Mouse (Mus musculus): Measurements from ENCODE around the gene Akt1s1.

Akt1s1 gene

DNA sequence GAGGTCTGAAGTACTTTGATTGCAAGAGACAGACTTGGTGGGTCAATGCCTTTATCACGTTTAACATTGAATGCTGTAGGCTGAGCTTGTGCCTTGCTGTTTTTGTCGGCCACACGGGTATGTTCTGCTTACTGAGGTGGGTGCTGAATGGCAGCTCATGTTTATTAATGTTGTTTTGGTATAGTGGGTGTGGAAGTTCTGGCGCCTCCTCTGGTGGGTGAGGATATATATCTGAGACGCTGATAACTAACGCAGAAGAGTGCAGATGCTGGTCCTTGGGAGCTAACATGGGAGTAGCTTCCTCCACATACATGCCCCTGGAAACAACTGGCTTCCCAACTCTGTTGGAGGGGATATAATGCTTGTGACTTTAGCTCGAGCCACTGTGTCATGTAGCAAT is 25.4 kb upstream of the Akt1s1 start:
- in situ Hi-C loops (cut with MboI), result no loop called here

DNA sequence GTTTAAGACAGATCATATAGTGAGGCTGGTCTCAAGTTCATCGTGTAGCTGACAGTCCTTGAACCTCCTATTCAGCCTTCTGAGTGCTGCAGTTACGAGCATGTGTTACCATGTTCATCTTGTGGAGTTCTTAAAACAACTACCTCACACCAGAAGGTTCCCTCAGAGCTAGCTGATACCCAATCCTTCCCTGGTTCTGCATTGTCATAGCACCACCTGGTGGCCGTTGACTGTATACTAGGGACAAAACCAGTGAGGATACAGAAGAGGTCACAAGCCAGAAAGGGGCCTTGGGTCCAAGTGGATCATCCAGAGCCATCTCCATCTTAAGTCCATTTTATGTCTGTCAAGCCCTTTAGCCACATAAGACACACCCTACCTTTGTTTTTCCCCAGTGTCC is 23.9 kb upstream of the Akt1s1 start:
- in situ Hi-C loops (cut with MboI), result no loop called here

DNA sequence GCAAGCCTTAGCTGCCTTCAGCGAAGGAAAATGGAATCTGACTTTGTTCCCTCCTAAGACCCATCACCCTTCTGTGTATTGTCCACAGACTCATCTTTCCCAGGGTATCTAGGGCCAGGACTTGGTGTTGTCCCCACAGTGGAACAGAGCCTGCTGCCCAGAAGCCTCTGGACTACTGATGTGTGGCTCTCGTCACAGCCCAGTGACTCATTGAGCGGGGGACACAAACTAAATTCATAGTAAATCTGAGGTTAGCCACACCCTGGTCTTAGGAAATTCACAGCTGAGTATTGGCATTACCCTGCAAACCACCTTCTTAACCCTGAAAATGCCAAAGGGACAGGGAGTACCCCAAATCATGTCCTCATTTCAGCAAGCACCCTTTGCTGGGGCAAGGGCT is 22.0 kb upstream of the Akt1s1 start:
- in situ Hi-C loops (cut with MboI), result no loop called here

DNA sequence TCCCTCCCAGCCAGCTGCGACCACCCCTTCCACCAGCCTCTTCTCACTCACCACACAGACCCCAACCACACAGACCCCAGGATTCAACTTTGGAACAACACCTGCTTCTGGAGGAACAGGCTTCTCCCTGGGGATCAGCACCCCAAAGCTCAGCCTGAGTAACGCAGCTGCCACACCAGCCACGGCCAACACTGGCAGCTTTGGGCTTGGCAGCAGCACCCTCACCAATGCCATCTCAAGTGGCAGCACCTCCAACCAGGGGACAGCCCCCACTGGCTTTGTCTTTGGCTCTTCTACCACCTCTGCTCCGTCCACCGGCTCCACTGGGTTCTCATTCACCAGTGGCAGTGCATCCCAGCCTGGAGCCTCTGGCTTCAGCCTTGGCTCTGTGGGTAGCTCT is 20.1 kb upstream of the Akt1s1 start:
- in situ Hi-C loops (cut with MboI), result no loop called here

DNA sequence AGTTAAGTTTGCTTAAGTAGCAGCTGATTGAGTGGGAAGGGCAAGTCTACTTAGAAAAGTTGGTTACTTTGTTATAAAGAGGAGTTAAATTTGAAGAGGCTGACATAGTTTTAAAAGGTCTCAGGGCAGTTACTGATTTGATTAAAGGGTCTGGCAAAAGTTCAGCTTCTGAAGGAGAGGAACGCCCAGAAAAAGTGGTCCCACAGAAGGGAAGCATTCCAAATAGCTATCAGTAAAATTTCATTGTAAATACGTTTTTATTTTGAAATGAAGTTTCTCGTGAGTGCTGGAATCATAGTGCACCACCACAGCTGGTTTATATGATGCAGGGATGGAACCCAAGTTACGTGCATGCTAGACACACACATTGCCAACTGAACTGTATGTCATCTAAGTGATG is 16.0 kb upstream of the Akt1s1 start:
- in situ Hi-C loops (cut with MboI), result loop anchor here (10.0 kb wide), 1 partner anchor 108 kb away; no protein-coding TSS in a partner anchor

DNA sequence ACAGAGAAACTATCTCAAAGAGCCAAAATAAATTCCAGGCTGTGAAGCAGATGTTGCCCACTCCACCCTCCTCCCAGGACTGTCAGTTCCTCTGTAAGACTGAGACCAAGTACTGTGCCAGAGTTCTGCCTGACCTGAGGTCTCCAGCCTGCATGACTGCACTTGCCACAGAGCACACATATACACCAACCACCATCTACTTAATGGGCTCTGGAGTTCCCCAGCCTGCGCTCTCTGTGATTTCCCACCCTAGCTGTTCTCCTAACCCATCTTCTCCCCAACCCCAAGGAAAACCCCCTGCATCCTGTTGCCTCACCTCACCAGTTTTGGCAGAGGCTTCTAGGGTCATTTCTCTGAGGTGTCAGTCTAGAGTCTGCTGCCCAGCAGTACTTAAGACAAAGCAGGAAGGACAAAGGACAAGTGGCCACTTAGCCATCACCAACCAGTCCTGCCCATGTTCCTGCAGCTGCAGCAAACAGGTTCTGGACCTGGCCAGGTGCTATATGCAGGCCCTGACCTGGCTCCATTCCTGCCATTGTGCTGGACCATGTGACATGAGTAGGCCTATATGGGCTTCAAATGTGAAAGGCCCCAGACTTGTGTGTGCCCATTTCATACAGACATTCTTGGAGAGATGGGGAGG is 13.3 kb upstream of the Akt1s1 start:
- in situ Hi-C loops (cut with MboI), result loop anchor here (10.0 kb wide), 1 partner anchor 111 kb away; no protein-coding TSS in a partner anchor

DNA sequence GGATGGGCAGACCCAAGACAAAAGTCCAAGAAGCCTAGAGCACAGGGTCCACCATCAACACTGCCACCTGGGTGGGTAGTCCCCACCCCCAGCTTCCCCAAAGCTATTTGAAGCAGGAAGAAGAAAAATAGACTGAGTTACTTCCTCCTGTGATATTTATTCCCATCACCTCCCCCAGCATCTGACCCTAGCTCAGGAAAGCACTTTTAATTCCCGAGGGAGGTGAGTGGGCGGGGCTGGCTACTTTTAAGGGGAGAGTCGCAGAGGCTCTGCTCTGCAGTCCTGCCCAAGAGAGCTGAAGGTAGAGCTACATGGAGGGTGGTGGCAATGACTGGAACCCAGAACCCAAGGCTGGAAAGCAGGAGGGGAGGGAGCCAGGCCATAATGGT is 12.8 kb upstream of the Akt1s1 start:
- in situ Hi-C loops (cut with MboI), result loop anchor here (10.0 kb wide), 1 partner anchor 111 kb away; no protein-coding TSS in a partner anchor

DNA sequence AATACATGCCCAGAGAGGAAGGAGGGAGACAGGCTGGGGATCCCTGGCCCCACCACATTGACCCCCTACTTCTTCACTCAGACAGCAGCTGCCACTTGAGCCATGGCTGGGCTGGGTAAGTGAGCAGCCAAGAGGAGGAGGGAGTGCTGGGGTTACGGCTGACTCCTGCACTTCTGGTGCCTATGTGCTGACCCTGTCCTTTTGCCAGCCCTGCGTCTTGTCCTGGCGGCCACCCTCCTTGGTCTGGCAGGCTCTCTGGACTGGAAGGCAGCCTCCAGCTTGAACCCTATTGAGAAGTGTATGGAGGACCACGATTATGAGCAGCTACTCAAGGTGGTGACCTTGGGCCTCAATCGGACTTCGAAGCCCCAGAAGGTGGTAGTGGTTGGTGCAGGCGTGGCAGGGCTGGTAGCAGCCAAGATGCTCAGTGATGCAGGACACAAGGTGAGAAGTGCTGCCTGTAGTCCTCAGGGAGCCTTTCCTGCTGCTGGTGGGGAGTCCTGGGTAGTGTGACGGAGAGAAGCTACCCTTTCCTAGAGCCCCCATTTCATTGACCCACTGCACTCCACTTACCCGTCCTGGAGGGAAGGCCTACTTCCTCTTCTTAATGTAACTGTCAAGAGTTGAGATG is 12.3 kb upstream of the Akt1s1 start:
- in situ Hi-C loops (cut with MboI), result loop anchor here (10.0 kb wide), 1 partner anchor 112 kb away; no protein-coding TSS in a partner anchor

DNA sequence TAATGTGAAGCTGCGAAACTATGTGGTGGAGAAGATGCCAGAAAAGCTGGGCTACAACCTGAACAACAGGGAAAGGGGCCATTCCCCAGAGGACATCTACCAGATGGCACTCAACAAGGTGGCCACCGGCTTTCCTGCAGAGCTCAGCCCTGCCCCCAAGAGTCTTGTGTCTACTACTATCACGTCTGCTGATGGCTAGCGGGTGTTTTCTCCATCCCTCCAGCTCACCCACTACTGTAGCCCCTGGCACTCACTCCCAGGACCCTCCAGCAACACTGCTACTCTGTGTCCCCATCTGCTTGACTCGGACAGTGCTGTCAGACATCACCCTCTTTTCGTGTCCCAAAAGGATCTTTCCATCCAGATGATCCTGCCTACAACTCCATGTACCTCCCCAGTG is 10.7 kb upstream of the Akt1s1 start:
- in situ Hi-C loops (cut with MboI), result loop anchor here (10.0 kb wide), 1 partner anchor 113 kb away; no protein-coding TSS in a partner anchor

DNA sequence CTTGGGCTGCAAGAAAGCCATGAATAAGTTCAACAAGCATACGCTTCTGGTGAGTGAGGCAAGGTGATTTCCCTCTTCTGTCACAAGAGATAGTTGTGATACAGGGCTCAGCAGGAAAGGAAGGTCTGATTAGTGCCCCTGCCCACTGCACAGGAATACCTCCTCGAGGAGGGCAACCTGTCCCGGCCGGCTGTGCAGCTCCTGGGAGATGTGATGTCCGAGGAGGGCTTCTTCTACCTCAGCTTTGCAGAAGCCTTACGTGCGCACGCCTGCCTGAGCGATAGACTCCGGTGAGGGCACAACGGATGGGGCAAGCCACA is 9.7 kb upstream of the Akt1s1 start:
- in situ Hi-C loops (cut with MboI), result loop anchor here (10.0 kb wide), 1 partner anchor 114 kb away; no protein-coding TSS in a partner anchor

DNA sequence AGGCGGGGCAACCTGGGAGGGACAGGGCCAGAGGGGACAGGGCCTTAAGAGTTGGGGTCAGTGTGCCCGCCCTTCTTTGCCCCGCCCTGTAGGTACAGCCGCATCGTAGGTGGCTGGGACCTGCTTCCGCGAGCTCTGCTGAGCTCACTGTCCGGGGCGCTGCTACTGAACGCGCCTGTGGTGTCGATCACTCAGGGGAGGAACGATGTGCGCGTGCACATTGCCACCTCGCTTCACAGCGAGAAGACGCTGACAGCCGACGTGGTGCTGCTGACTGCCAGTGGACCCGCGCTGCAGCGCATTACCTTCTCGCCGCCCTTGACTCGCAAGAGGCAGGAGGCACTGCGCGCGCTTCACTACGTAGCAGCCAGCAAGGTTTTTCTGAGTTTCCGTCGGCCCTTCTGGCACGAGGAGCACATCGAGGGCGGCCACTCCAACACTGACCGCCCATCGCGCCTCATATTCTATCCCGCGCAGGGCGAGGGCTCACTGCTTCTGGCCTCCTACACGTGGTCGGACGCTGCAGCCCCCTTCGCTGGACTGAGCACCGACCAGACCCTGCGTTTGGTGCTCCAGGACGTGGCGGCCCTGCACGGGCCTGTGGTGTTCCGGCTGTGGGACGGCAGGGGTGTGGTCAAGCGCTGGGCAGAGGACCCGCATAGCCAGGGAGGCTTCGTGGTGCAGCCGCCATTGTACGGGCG is 9.2 kb upstream of the Akt1s1 start:
- in situ Hi-C loops (cut with MboI), result loop anchor here (10.0 kb wide), 1 partner anchor 115 kb away; no protein-coding TSS in a partner anchor

DNA sequence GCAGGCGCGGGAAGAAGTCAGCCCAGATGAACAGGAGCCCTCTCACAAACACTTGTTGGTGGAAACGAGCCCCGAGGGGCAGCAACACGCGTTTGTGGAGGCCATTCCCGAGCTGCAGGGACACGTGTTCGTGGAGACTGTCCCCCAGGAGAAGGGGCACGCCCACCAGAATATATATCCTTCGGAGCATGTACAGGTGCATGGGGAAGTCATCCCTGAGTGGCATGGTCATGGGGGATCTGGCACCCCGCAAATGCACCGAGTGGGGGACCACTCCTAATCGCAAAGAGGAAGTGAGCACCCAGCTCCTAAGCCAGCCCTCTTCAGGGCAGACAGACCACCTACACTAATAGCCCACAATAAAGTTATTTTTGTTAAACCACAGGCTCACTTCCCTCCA is 8.4 kb upstream of the Akt1s1 start:
- in situ Hi-C loops (cut with MboI), result no loop called here

DNA sequence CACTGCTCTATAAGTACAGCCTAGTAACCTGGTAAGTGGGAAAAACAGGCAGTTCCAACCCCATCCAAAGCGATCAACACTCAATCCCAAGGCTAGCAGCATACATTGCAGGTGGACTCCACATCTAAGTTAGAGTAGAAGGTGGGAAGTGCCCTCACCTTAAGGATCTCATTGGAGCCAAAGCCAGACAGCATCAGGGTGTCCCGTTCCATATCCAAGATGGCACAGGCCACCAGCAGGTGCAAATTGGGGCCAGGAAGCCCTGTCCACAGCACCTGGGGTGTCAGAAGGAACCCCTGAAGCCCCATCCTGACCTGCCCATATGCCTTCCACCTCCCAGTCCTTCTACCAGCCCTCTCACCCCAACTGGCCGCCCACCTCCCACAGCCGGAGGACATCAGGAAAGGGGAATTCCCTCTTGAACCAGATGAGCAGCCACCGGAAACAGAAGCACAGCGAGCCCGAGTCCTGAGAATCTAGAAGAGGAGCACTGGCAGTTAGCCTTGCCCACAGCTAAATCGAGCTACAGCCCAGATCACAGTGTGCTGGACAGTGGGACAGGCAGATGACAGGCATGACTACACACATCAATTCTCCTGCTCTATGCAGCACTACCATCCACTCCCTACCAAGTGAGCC is 6.8 kb upstream of the Akt1s1 start:
- in situ Hi-C loops (cut with MboI), result no loop called here

DNA sequence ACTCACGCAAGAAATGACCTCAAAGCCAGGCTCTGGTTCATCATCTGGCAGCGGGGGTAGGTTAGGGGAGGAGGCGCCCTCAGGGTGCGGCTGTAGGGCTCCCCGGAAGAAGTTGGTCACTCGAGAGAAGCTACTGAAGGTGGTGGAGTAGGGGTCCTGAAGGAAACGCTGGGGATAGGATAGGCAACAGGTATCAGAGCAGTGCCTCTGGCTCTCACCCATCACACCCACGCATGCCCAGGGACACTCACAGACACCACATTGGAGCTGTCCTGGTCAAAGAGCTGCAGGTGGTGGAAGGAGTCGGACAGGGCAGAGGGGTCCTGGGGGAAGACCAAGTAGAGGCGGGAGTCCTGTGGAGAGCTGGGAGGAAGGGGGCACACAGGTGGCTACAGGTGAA is 3.8 kb upstream of the Akt1s1 start:
- in situ Hi-C loops (cut with MboI), result no loop called here

DNA sequence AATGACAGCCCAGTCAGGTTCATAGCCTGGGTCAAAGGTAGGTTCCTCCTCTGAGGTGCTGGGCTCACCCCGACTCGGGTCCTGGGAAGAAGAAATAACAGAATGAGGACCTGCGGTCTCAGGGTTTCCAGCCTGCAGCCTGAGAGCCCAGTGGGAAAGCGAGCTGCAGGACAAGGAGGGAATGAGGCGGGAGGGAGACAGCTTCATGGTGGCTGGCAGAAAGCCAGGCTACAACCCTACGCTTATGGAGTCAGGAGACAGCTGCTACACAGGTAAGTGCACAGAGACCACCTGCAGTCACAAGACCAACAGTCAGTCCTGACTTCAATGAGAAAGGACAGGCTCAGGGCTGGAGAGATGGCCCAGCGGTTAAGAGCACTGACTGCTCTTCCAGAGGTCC is 2.0 kb upstream of the Akt1s1 start:
- in situ Hi-C loops (cut with MboI), result no loop called here

DNA sequence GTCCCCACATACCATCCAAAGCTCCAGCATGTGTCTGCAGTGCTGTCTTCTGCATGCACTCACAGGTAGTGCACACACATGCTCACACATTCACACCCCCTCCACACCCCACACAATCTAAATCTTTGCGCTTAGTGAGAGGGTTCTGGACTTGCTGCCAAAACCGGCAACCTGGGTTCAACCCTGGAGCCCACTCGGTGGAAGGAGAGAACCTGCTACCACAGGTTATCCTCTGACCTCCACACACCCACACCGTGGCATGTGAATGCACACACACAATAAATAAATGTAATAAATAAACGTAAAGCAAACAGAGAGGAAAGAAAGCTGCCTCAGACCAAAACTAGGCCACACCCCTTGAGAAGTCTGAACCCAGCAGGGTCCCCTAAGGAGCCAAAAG is 1.0 kb upstream of the Akt1s1 start:
- in situ Hi-C loops (cut with MboI), result no loop called here

DNA sequence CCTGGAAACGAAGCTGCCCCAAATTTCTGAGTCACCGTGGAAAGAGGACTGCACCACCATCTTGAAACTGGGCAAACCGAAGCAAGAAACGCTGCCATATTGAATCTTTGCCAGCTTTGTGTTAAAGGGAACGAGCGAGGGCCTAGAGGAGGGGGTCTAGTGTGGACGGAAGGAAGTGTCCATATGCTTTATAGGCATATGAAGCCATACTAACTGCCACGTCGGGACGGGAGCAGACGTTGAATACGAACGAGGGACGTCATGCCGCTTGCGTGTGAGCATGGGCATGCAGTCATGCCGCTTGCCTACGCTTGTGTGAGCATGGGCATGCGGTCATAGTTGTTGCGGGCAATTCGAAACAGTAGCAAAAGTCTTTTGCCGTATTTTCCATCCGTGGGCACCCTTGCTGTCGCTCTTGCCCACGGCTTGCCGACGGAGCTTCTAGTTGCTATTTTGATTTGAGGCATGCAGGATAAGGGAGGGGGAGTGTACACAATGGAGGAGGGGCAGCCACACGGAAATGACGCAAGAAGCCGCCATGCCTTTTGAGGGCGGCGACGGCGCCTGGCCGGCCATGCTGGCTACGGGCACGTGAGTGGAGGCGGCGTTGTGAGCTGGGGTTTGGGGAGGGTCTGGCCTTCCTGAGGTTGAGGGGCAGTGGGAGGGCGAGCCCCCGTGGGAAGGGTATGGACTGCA is 773 bp downstream of the Akt1s1 start:
- in situ Hi-C loops (cut with MboI), result no loop called here

DNA sequence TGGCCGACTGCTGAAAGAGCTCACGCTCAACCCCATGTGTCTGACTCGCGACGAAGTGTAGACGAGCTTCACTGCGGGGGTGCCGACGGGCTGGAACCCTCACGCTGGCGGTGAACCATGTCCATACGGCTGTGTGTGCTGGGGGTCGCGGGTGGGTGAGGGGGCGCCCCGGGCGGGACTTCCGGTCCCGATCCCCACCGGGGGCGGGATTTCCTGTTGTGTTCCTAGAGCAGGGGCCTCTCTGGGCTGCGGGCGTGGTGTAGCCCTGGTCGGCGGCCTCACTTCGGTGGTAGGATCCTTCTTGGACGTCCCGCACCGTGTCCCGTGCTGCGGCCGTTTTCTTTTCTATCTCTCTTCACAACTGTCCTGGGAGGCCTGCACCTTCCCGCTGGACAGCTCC is 1.4 kb downstream of the Akt1s1 start:
- in situ Hi-C loops (cut with MboI), result no loop called here

DNA sequence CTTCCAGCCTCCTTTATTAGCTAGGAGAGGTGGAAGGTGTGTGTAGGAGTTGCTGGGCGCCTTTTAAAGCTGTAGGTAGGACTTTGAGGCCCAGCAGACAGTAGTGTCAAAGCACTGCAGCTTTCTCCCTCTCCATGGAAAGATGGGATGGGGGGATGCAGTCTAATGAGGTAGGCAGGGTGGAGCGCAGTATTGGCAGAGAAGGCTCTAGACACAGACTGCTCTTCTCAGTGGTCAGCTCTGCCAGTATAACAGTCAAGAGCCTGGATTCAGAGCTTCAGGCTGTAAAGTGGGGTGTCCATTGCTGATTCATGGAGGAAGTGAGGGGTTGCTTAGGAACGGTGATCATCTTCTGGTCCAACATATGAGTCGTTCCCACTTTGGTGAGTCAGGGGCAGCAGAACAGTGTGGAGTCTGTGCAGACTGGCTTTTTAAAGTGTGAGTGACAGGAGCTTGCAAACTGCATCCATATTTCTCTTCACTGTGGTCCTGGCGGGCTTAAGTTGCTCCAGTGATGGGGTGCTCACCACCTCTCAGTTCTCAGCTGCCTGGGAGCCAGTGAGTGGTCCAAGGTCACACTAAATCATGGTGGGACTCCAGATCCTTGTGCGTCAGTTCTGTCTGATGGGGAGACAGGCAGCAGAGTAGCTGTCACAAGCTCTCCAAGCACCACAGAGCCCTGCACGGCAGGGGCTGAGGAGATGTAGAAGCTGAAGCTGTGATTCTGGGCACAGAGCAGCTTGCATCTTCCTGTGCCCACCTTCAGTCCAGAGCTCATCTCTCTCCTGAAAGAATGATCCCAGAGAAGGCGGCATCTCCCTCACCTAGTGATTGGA is 2.2 kb downstream of the Akt1s1 start:
- in situ Hi-C loops (cut with MboI), result no loop called here

DNA sequence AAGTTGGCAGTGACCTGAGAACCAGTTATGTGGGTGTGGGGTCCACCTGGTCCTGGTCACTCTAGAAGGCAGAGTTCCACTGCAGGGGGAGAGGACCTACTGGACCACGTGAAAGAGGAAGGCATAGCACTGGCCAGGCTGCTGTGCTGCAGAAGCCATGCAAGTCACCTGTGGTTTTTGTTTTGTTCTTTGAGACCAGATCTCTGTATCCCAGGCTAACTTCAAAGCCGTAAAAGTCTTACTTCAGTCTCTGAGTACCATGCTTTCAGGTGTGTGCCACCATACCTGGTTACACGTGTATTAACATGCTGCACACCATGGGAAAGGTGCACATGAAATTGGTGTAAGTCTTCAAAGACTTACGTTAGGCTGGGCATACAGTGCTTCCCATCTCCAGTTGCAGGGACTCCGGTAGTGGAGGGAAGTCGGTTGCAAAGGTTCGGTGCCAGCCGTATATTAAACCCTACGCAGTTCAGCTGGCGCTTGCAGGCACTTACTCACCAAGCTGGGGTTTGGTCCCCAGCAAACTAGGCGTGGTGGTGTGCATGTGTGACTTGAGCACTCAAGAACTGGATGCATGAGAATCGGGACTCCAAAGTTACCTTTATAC is 2.9 kb downstream of the Akt1s1 start:
- in situ Hi-C loops (cut with MboI), result no loop called here

All from mature B cell (primary cell).